In genomic region chr8:41989040-41989501, GRCm38 (mm10) we compare ENCODE assay signal across 13 mouse cellular contexts.
DNase-seq lines count a peak whose midpoint lies in the region; ATAC-seq and TF ChIP-seq lines count a peak whose summit lies in the region.
"Had no signal": no experiment of that assay in that cellular context is flagged by ENCODE, and none has a peak within 500 bp of the region (broad histone marks: within the 10 kb centered on the region; RNA-seq: fewer than 3 reads in every experiment).

No protein-coding gene starts in this region.

- H3K9me3 ChIP-seq in kidney, embryonic 16.5 days (ENCODE audit: low read length): no peaks in the 10 kb centered on the region
- no peaks in the 10 kb centered on the region for H3K9me3 ChIP-seq in forebrain, postnatal 0 days (ENCODE audit: low read length)
- H3K9me3 ChIP-seq: embryonic facial prominence, embryonic 15.5 days had no signal

- no peak for TF ChIP-seq CTCF in left cerebral cortex, adult 2 months (IDR thresholded peaks at IDR 0.05)
- TF ChIP-seq CTCF in forebrain, postnatal 0 days (IDR thresholded peaks at IDR 0.05; ENCODE audit: low read depth): no peak

- H3K27ac ChIP-seq in kidney, embryonic 16.5 days (ENCODE audit: low read length): no peak overlapping the region
- peak overlapping the region; percentile 70; the same call in 1 of the 2 replicates for H3K27ac ChIP-seq in left cerebral cortex, adult 2 months
- no peak overlapping the region for H3K27ac ChIP-seq in forebrain, postnatal 0 days (ENCODE audit: low read depth, low read length)
- H3K27ac ChIP-seq: embryonic facial prominence, embryonic 15.5 days had no signal

- 27% methylated on average over 8 of the region's 8 CpGs for WGBS in kidney, embryonic 16.5 days
- WGBS in forebrain, postnatal 0 days: 39% methylated on average over 8 of the region's 8 CpGs

- H3K36me3 ChIP-seq in kidney, embryonic 16.5 days (ENCODE audit: insufficient read depth, low read length): no peaks in the 10 kb centered on the region
- H3K36me3 ChIP-seq in forebrain, postnatal 0 days (ENCODE audit: insufficient read depth): no peaks in the 10 kb centered on the region
- H3K36me3 ChIP-seq: embryonic facial prominence, embryonic 15.5 days had no signal

- peak; percentile 7 for DNase-seq in cerebellum, adult 11-12 months
- DNase-seq in cerebellum, postnatal 4 days (ENCODE audit: low spot score in 2 of 2): no peak
- no peak for DNase-seq in kidney, postnatal 25 days
- DNase-seq in left cerebral cortex, adult 2 months (ENCODE audit: extremely low spot score in 1 of 2, low spot score in 2 of 2): peak; percentile 17 to 36
- peak; percentile 13 for DNase-seq in right cerebral cortex, postnatal 25 days
- no peak for DNase-seq in ovary, adult 18-20 months (ENCODE audit: low spot score)
- DNase-seq in forebrain, postnatal 0 days: no peak
- DNase-seq: gastrocnemius, postnatal 36 days; heart, postnatal 36 days; kidney, adult 2 months; lung, adult 18-20 months had no signal

- H3K27me3 ChIP-seq in kidney, embryonic 16.5 days (ENCODE audit: insufficient read depth, low read length): no peaks in the 10 kb centered on the region
- no peaks in the 10 kb centered on the region for H3K27me3 ChIP-seq in forebrain, postnatal 0 days (ENCODE audit: insufficient read depth, low read length)
- H3K27me3 ChIP-seq: embryonic facial prominence, embryonic 15.5 days had no signal

- H3K4me2 ChIP-seq in kidney, embryonic 16.5 days (replicated peaks; ENCODE audit: low read depth, low read length): no peak overlapping the region; the same call in 1 of the 2 replicates
- H3K4me2 ChIP-seq in forebrain, postnatal 0 days (ENCODE audit: low read depth): no peak overlapping the region
- H3K4me2 ChIP-seq: embryonic facial prominence, embryonic 15.5 days had no signal

- intact Hi-C loops in left cerebral cortex, adult 2 months (cut with DNase I): loop anchor here (2.0 kb wide), 2 partner anchors 24 to 68 kb away; no protein-coding TSS in a partner anchor

- H3K4me3 ChIP-seq in kidney, embryonic 16.5 days (ENCODE audit: low read length): no peak overlapping the region
- no peak overlapping the region for H3K4me3 ChIP-seq in left cerebral cortex, adult 2 months
- H3K4me3 ChIP-seq in forebrain, postnatal 0 days (ENCODE audit: low read depth, low read length): no peak overlapping the region
- H3K4me3 ChIP-seq: embryonic facial prominence, embryonic 15.5 days had no signal

- no peak overlapping the region for H3K9ac ChIP-seq in kidney, embryonic 16.5 days (replicated peaks; ENCODE audit: low read length)
- no peak overlapping the region for H3K9ac ChIP-seq in forebrain, postnatal 0 days
- H3K9ac ChIP-seq: embryonic facial prominence, embryonic 15.5 days had no signal

- ATAC-seq in kidney, embryonic 16.5 days (ENCODE audit: low FRiP score, low TSS enrichment): peak; percentile 42; the same call in 1 of the 2 replicates
- ATAC-seq in forebrain, postnatal 0 days: no peak

- peaks cover 6% of the 10 kb centered on the region; the same call in 1 of the 2 replicates for H3K4me1 ChIP-seq in kidney, embryonic 16.5 days (ENCODE audit: insufficient read depth, low read length)
- no peaks in the 10 kb centered on the region for H3K4me1 ChIP-seq in forebrain, postnatal 0 days (ENCODE audit: insufficient read depth)
- H3K4me1 ChIP-seq: embryonic facial prominence, embryonic 15.5 days had no signal

Comparison
In these comparisons a context has a peak if more than half of its experiments do, and no peak if none do; other contexts are left out.
1. DNase-seq: peak in cerebellum, adult 11-12 months (single experiment), left cerebral cortex, adult 2 months (2 of 2) and right cerebral cortex, postnatal 25 days (single experiment); none in cerebellum, postnatal 4 days (0 of 2), kidney, postnatal 25 days (0 of 2), ovary, adult 18-20 months (single experiment) and forebrain, postnatal 0 days (single experiment).